Mouse (Mus musculus) midbrain, embryonic 14.5 days (tissue): ENCODE measurements around the gene Hp. TPM values are rescaled to one million over a fixed set of nuclear protein-coding genes. Genes with fewer than 3 reads are reported as not detected.

Experiments
- ATAC-seq: fragments of 200-750 bp; cut with Nextera tagmentation; 2 replicates; pipeline ENCODE4 v1.8.0; 2017; ENCODE audit warnings: moderate number of reproducible peaks, moderate library complexity; ENCODE audit not compliant: low FRiP score, low TSS enrichment
- DNase-seq: peaks from one replicate; pipeline ENCODE4 v3.0.0-alpha.2; 2015
- H3K27ac ChIP-seq: fragments of 300-500 bp; sonication (generic); replicated peaks from 2 replicates; pipeline ENCODE4 v1.5.1; 2014; ENCODE audit warnings: mild to moderate bottlenecking, low read depth, low read length, moderate library complexity
- H3K27me3 ChIP-seq: fragments of 300-500 bp; sonication (generic); 2 replicates; pipeline ENCODE4 v1.6.1; 2014; ENCODE audit warnings: low read length, control low read depth, mixed read lengths; ENCODE audit not compliant: control insufficient read depth, insufficient read depth
- H3K36me3 ChIP-seq: fragments of 300-500 bp; sonication (generic); 2 replicates; pipeline ENCODE4 v1.6.1; 2014; ENCODE audit warnings: low read length, control low read depth; ENCODE audit not compliant: control insufficient read depth, insufficient read depth
- H3K4me1 ChIP-seq: fragments of 300-500 bp; sonication (generic); 2 replicates; pipeline ENCODE4 v1.6.1; 2014; ENCODE audit warnings: mild to moderate bottlenecking, antibody characterized with exemption, low read length, control low read depth; ENCODE audit not compliant: control insufficient read depth, insufficient read depth
- H3K4me2 ChIP-seq: fragments of 300-500 bp; sonication (generic); 2 replicates; pipeline ENCODE4 v1.6.1; 2014; ENCODE audit warnings: mild to moderate bottlenecking, low read length, moderate library complexity
- H3K4me3 ChIP-seq: fragments of 300-500 bp; sonication (generic); replicated peaks from 2 replicates; pipeline ENCODE4 v1.5.1; 2014; ENCODE audit warnings: low read depth, low read length
- H3K9ac ChIP-seq: fragments of 300-500 bp; sonication (generic); replicated peaks from 2 replicates; pipeline ENCODE4 v1.6.1; 2014; ENCODE audit warnings: mild to moderate bottlenecking, low read length, moderate library complexity
- H3K9me3 ChIP-seq: fragments of 300-500 bp; sonication (generic); 2 replicates; pipeline ENCODE4 v1.6.1; 2016; ENCODE audit warnings: low read length, control low read depth, mixed read lengths; ENCODE audit not compliant: control insufficient read depth
- WGBS: fragments of 180-500 bp; shearing (Covaris S2); extraction: QIAGEN DNeasy Blood & Tissue Kit; methylation state at CpG from one replicate; pipeline ENCODE4 v1.1.7; 2014; 5-methylcytosine and 5-hydroxymethylcytosine counted together
- polyA plus RNA-seq: library from polyadenylated mRNA; unstranded; fragments of >200 nt; fragmentation: Nextera tagmentation; extraction: Ambion mirVana; gene quantifications from 2 replicates; pipeline ENCODE4 v1.2.1, GENCODE M21; 2014

Gene Hp
- polyA plus RNA-seq = not detected in 2 replicates

- Histone ChIP-seq H3K27ac (no peak within 1 kb of the TSS), H3K4me1 (no peaks in the 10 kb centered on the region), H3K9me3 (no peaks in the 10 kb centered on the region), H3K4me2 (no peak within 1 kb of the TSS), H3K36me3 (no peaks in the 10 kb centered on the region), H3K4me3 (no peak within 1 kb of the TSS), H3K9ac (no peak within 1 kb of the TSS), H3K27me3 (no peaks in the 10 kb centered on the region)
- DNase-seq = no peak
- WGBS = 74% methylated on average over 8 of the region's 8 CpGs
- no peak for ATAC-seq
These were observed at the start of gene Hp for GRCm38 (mm10) chr8:109578900-109579301. Hp (minus strand) TSS chr8:109579172.

DNA sequence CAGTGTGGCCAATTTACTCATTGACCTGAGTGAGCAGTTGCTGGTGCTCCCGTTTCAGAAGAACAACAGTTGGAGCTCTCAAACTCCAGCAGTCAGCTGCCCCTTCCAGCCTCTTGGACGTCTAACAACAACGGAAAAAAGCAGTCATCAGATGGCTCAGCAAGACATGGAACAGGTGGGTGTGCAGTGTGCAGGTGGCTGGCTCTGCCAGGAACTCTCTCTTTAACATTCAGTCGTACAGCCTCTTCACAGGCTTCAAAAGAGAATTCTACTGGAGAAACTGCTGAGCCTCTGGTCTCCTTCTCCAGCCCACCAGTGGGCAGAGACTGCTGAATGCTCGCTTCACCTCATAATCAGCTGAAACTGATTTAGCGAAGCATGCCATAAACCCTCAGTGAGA lies 49.7 kb upstream of the Hp start:
- Histone ChIP-seq H3K9me3 (no peaks in the 10 kb centered on the region), H3K4me3 (no peak overlapping the region), H3K4me2 (no peak overlapping the region), H3K27me3 (no peaks in the 10 kb centered on the region), H3K4me1 (no peaks in the 10 kb centered on the region), H3K9ac (no peak overlapping the region), H3K36me3 (no peaks in the 10 kb centered on the region), H3K27ac (no peak overlapping the region)
- ATAC-seq (no peak), DNase-seq (no peak)
- 74% methylated on average over 6 of the region's 6 CpGs for WGBS

- Histone ChIP-seq H3K4me3 (no peak overlapping the region), H3K4me1 (no peaks in the 10 kb centered on the region), H3K9ac (no peak overlapping the region), H3K9me3 (no peaks in the 10 kb centered on the region), H3K27ac (no peak overlapping the region), H3K27me3 (no peaks in the 10 kb centered on the region), H3K4me2 (no peak overlapping the region), H3K36me3 (no peaks in the 10 kb centered on the region)
- WGBS = 86% methylated on average over 3 of the region's 3 CpGs
- no peak for ATAC-seq
- no peak for DNase-seq
These were observed 36.6 kb upstream of the Hp start for GRCm38 (mm10) chr8:109615569-109615968.

- no peaks in the 10 kb centered on the region for H3K4me1 ChIP-seq
- no peak within 1 kb of the TSS for H3K27ac ChIP-seq
- H3K4me3 ChIP-seq = no peak within 1 kb of the TSS
- H3K9me3 ChIP-seq = no peaks in the 10 kb centered on the region
- DNase-seq (no peak), ATAC-seq (no peak)
- no peaks in the 10 kb centered on the region for H3K36me3 ChIP-seq
- H3K4me2 ChIP-seq = no peak within 1 kb of the TSS; the same call in 1 of the 2 replicates
- H3K9ac ChIP-seq = no peak within 1 kb of the TSS
- no peaks in the 10 kb centered on the region for H3K27me3 ChIP-seq
- WGBS = 70% methylated on average over 27 of the region's 27 CpGs
These were observed 35.6 kb upstream of the Hp start, which contains the start of gene Pkd1l3 for GRCm38 (mm10) chr8:109614243-109615210. Pkd1l3 (plus strand) TSS chr8:109614517.

DNA sequence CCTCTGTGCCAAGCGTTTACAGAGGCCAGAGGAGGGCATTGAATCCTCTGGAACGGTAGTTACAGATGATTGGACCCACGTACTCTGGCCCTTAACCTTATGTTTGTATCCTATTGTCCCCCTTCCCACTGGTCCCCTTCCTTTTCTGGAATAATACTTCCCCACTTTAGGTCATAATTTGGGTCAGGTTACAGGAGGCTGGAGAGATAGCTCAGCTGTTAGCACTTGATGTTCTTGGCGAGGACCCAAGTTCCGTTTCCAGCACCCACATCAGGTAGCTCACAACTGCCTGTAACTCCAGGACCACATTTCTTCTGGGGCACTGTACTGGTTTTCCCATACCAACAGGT lies 30.2 kb upstream of the Hp start:
- peak overlapping the region; percentile 67; the same call in 1 of the 2 replicates for H3K9ac ChIP-seq
- peak overlapping the region; percentile 48 for H3K4me3 ChIP-seq
- H3K36me3 ChIP-seq = peaks cover 5% of the 10 kb centered on the region; the same call in 1 of the 2 replicates
- no peaks in the 10 kb centered on the region for H3K9me3 ChIP-seq
- no peak for ATAC-seq
- no peaks in the 10 kb centered on the region for H3K27me3 ChIP-seq
- DNase-seq = no peak
- H3K27ac ChIP-seq = peak overlapping the region; percentile 91
- peak overlapping the region; percentile 81 for H3K4me2 ChIP-seq
- peaks cover 9% of the 10 kb centered on the region for H3K4me1 ChIP-seq
- WGBS = 24% methylated on average over 5 of the region's 5 CpGs

GRCm38 (mm10) chr8:109608271-109609152 lies 29.5 kb upstream of the Hp start, which contains the start of gene Dhodh:
Dhodh (minus strand) TSS chr8:109608673.
- peak; percentile 97 for DNase-seq
- Histone ChIP-seq H3K4me3 (peak within 1 kb of the TSS; percentile 48), H3K9ac (peak within 1 kb of the TSS; percentile 67), H3K9me3 (no peaks in the 10 kb centered on the region), H3K27me3 (no peaks in the 10 kb centered on the region), H3K27ac (peak within 1 kb of the TSS; percentile 91), H3K4me2 (peak within 1 kb of the TSS; percentile 81), H3K36me3 (peaks cover 11% of the 10 kb centered on the region; the same call in 1 of the 2 replicates), H3K4me1 (peaks cover 9% of the 10 kb centered on the region)
- under 1% methylated on average over 42 of the region's 42 CpGs for WGBS
- ATAC-seq = peak; percentile 99

DNA sequence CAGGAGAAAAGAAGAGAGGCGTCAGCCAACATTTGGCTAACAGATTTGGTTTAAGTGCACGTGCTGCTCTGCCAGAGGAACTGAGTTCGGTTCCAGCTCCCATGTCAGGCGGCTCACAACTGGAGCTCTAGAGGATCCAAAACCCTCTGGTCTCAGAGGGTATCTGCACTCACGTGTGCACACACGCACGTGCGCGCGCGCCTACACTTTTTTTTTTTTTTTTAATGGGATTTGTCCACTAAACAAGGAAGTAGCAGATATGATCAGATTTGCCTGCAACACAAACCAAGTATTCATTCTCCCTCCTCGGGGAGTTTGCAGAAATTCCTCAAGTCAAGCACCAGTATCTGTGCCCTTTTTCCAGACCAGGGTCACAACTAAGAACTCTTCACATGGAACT lies 28.7 kb upstream of the Hp start:
- no peak for ATAC-seq
- Histone ChIP-seq H3K27me3 (no peaks in the 10 kb centered on the region), H3K9me3 (no peaks in the 10 kb centered on the region), H3K4me3 (peak overlapping the region; percentile 48), H3K4me2 (peak overlapping the region; percentile 81), H3K36me3 (peaks cover 20% of the 10 kb centered on the region), H3K9ac (peak overlapping the region; percentile 67), H3K27ac (no peak overlapping the region), H3K4me1 (peaks cover 9% of the 10 kb centered on the region)
- 9% methylated on average over 12 of the region's 12 CpGs for WGBS
- DNase-seq = no peak

GRCm38 (mm10) chr8:109606725-109607124 lies 27.8 kb upstream of the Hp start:
- DNase-seq = no peak
- Histone ChIP-seq H3K4me2 (no peak overlapping the region), H3K9ac (no peak overlapping the region), H3K36me3 (peaks cover 24% of the 10 kb centered on the region), H3K9me3 (no peaks in the 10 kb centered on the region), H3K27ac (no peak overlapping the region), H3K4me1 (peaks cover 9% of the 10 kb centered on the region), H3K4me3 (no peak overlapping the region), H3K27me3 (no peaks in the 10 kb centered on the region)
- WGBS = 91% methylated on average over 2 of the region's 2 CpGs
- ATAC-seq = no peak
